Mouse (Mus musculus): Measurements from ENCODE around the gene Lrrn4.

GRCm38 (mm10) chr2:132885312-132885711 lies 4.6 kb upstream of the Lrrn4 start:
- TF ChIP-seq CTCF (IDR thresholded peaks at IDR 0.05; ENCODE audit: insufficient read depth, low read depth, low read length) (no peak), POLR2A (IDR thresholded peaks at IDR 0.05; ENCODE audit: insufficient read depth, low read depth, low read length) (no peak)

All from olfactory bulb, adult 2 months (tissue).